Mouse (Mus musculus): ENCODE measurements around the gene Slc2a6.

DNA sequence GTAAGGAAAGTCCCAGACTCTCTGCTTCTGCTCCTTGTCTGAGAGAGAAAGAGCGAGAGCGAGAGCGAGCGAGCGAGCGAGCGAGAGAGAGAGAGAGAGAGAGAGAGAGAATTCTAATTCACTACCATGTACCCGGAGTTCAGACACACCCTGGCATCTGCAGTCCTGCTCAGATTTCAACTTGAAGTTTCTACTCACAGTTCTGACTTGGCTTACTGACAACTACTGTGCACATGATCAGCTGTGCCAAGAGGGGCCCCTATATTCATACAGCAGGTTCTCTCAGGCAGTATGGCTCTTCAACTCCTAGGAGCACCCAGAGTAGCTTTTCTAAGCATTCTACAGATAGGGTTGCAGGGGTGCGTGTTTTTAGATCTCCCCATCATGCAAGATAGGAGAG lies 31.4 kb upstream of the Slc2a6 start:
- TF ChIP-seq CTCF (IDR thresholded peaks at IDR 0.05; ENCODE audit: low read depth) (no peak), EP300 (IDR thresholded peaks at IDR 0.05; ENCODE audit: low read depth) (no peak)
